Mouse (Mus musculus): ENCODE measurements around the gene Gm5155. TPM values are rescaled to one million over a fixed set of nuclear protein-coding genes. Genes with fewer than 3 reads are reported as not detected.

Gene Gm5155
- polyA plus RNA-seq (2012; rRNA removed): not detected in 2 replicates

GRCm38 (mm10) chr7:17871467-17871866, at the start of gene Gm5155:
Gm5155 (plus strand) TSS chr7:17871767.

Other genes with a start within 250 kb of the Gm5155 start
- not detected in 2 replicates for gene Ceacam5, start 158.5 kb upstream of the Gm5155 start, polyA plus RNA-seq (2012; rRNA removed)
- gene Ceacam14, start 59.1 kb upstream of the Gm5155 start, polyA plus RNA-seq (2012; rRNA removed): not detected in 2 replicates
- not detected in 2 replicates for gene Ceacam11, start 100.4 kb downstream of the Gm5155 start, polyA plus RNA-seq (2012; rRNA removed)
- gene Ceacam13, start 138.1 kb downstream of the Gm5155 start, polyA plus RNA-seq (2012; rRNA removed): not detected in 2 replicates
- gene Ceacam12, start 194.2 kb downstream of the Gm5155 start, polyA plus RNA-seq (2012; rRNA removed): not detected in 2 replicates

All from stomach, adult 2 months (tissue).